Mouse (Mus musculus): Measurements from ENCODE around the gene Gm5538. TPM values are rescaled to one million over a fixed set of nuclear protein-coding genes. Genes with fewer than 3 reads are reported as not detected.

Gm5538 gene
- polyA plus RNA-seq (2012; rRNA removed), result not detected in 2 replicates

GRCm38 (mm10) chr3:59729490-59729889 is at the start of gene Gm5538:
TSS of gene Gm5538 (plus strand) at chr3:59729790.
- no peak for DNase-seq (ENCODE audit: low spot score)

GRCm38 (mm10) chr3:59697391-59697790 is 32.2 kb upstream of the Gm5538 start:
- DNase-seq (ENCODE audit: low spot score), result no peak

GRCm38 (mm10) chr3:59702614-59703110 is 26.9 kb upstream of the Gm5538 start:
- DNase-seq (ENCODE audit: low spot score), result no peak

- DNase-seq (ENCODE audit: low spot score), result no peak
These were observed 10.3 kb downstream of the Gm5538 start for GRCm38 (mm10) chr3:59739866-59740265.

- no peak for DNase-seq (ENCODE audit: low spot score)
These were observed 14.6 kb downstream of the Gm5538 start for GRCm38 (mm10) chr3:59744181-59744580.

Other genes with a start within 250 kb of the Gm5538 start
- gene Gm8298, start 131.3 kb downstream of the Gm5538 start, polyA plus RNA-seq (2012; rRNA removed), result not detected in 2 replicates
- gene C130079G13Rik, start 195.4 kb downstream of the Gm5538 start, polyA plus RNA-seq (2012; rRNA removed), result not detected in 2 replicates

Data from urinary bladder, adult 2 months (tissue).